Mouse (Mus musculus): ENCODE measurements around the gene Akap13. TPM values are rescaled to one million over a fixed set of nuclear protein-coding genes. Genes with fewer than 3 reads are reported as not detected.

Gene Akap13
- polyA plus RNA-seq, 1 experiment from 2014 or later: 69.8 TPM

- Histone ChIP-seq H3K9me3 (ENCODE audit: control insufficient read depth, low read length) (no peaks in the 10 kb centered on the region), H3K27ac (ENCODE audit: low read depth, low read length) (peak overlapping the region; percentile 31; the same call in 1 of the 2 replicates), H3K4me2 (replicated peaks; ENCODE audit: low read depth, low read length) (peak overlapping the region; percentile 38; the same call in 1 of the 2 replicates), H3K4me3 (ENCODE audit: low read length) (no peak overlapping the region), H3K36me3 (ENCODE audit: control insufficient read depth, insufficient read depth, low read length) (no peaks in the 10 kb centered on the region), H3K4me1 (ENCODE audit: control insufficient read depth, insufficient read depth, low read length) (peaks cover 25% of the 10 kb centered on the region), H3K27me3 (ENCODE audit: control insufficient read depth, insufficient read depth, low read length) (no peaks in the 10 kb centered on the region), H3K9ac (ENCODE audit: low read depth, low read length) (no peak overlapping the region)
- 38% methylated on average over 9 of the region's 9 CpGs for WGBS
- peak; percentile 43; the same call in 1 of the 2 replicates for ATAC-seq (ENCODE audit: low FRiP score, low TSS enrichment)
Measured at GRCm38 (mm10) chr7:75641415-75642177, 186.3 kb downstream of the Akap13 start.

- Histone ChIP-seq H3K27me3 (ENCODE audit: control insufficient read depth, insufficient read depth, low read length) (no peaks in the 10 kb centered on the region), H3K4me2 (replicated peaks; ENCODE audit: low read depth, low read length) (peak overlapping the region; percentile 38), H3K36me3 (ENCODE audit: control insufficient read depth, insufficient read depth, low read length) (no peaks in the 10 kb centered on the region), H3K27ac (ENCODE audit: low read depth, low read length) (peak overlapping the region; percentile 32), H3K9ac (ENCODE audit: low read depth, low read length) (no peak overlapping the region), H3K4me3 (ENCODE audit: low read length) (peak overlapping the region; percentile 18; the same call in 1 of the 2 replicates), H3K9me3 (ENCODE audit: control insufficient read depth, low read length) (no peaks in the 10 kb centered on the region), H3K4me1 (ENCODE audit: control insufficient read depth, insufficient read depth, low read length) (peaks cover 25% of the 10 kb centered on the region)
- 3% methylated on average over 9 of the region's 9 CpGs for WGBS
- peak; percentile 93 for ATAC-seq (ENCODE audit: low FRiP score, low TSS enrichment)
Measured at GRCm38 (mm10) chr7:75642178-75642777, 186.9 kb downstream of the Akap13 start.

- no peaks in the 10 kb centered on the region for H3K27me3 ChIP-seq (ENCODE audit: control insufficient read depth, insufficient read depth, low read length)
- peaks cover 25% of the 10 kb centered on the region for H3K4me1 ChIP-seq (ENCODE audit: control insufficient read depth, insufficient read depth, low read length)
- peak overlapping the region; percentile 38 for H3K4me2 ChIP-seq (replicated peaks; ENCODE audit: low read depth, low read length)
- H3K9ac ChIP-seq (ENCODE audit: low read depth, low read length): peak overlapping the region; percentile 31; the same call in 1 of the 2 replicates
- H3K27ac ChIP-seq (ENCODE audit: low read depth, low read length): peak overlapping the region; percentile 32; the same call in 1 of the 2 replicates
- ATAC-seq (ENCODE audit: low FRiP score, low TSS enrichment): 0 out of 2 replicates have a peak, but pooled peaks have one; percentile 8
- H3K36me3 ChIP-seq (ENCODE audit: control insufficient read depth, insufficient read depth, low read length): no peaks in the 10 kb centered on the region
- no peaks in the 10 kb centered on the region for H3K9me3 ChIP-seq (ENCODE audit: control insufficient read depth, low read length)
- 40% methylated on average over 16 of the region's 16 CpGs for WGBS
- H3K4me3 ChIP-seq (ENCODE audit: low read length): peak overlapping the region; percentile 18; the same call in 1 of the 2 replicates
Measured at GRCm38 (mm10) chr7:75642846-75643563, 187.7 kb downstream of the Akap13 start.

GRCm38 (mm10) chr7:75643986-75644385 lies 188.7 kb downstream of the Akap13 start:
- H3K4me2 ChIP-seq (replicated peaks; ENCODE audit: low read depth, low read length): no peak overlapping the region; the same call in 1 of the 2 replicates
- no peaks in the 10 kb centered on the region for H3K9me3 ChIP-seq (ENCODE audit: control insufficient read depth, low read length)
- peak overlapping the region; percentile 6; the same call in 1 of the 2 replicates for H3K4me3 ChIP-seq (ENCODE audit: low read length)
- H3K36me3 ChIP-seq (ENCODE audit: control insufficient read depth, insufficient read depth, low read length): no peaks in the 10 kb centered on the region
- 60% methylated on average over 4 of the region's 4 CpGs for WGBS
- no peak for ATAC-seq (ENCODE audit: low FRiP score, low TSS enrichment)
- peaks cover 25% of the 10 kb centered on the region for H3K4me1 ChIP-seq (ENCODE audit: control insufficient read depth, insufficient read depth, low read length)
- peak overlapping the region; percentile 34; the same call in 1 of the 2 replicates for H3K9ac ChIP-seq (ENCODE audit: low read depth, low read length)
- no peaks in the 10 kb centered on the region for H3K27me3 ChIP-seq (ENCODE audit: control insufficient read depth, insufficient read depth, low read length)
- peak overlapping the region; percentile 30; the same call in 1 of the 2 replicates for H3K27ac ChIP-seq (ENCODE audit: low read depth, low read length)

- 64% methylated on average over 2 of the region's 2 CpGs for WGBS
- no peak overlapping the region for H3K9ac ChIP-seq (ENCODE audit: low read depth, low read length)
- no peak overlapping the region for H3K4me2 ChIP-seq (replicated peaks; ENCODE audit: low read depth, low read length)
- no peak overlapping the region for H3K27ac ChIP-seq (ENCODE audit: low read depth, low read length)
- no peaks in the 10 kb centered on the region for H3K9me3 ChIP-seq (ENCODE audit: control insufficient read depth, low read length)
- H3K36me3 ChIP-seq (ENCODE audit: control insufficient read depth, insufficient read depth, low read length): no peaks in the 10 kb centered on the region
- H3K4me3 ChIP-seq (ENCODE audit: low read length): no peak overlapping the region
- no peak for ATAC-seq (ENCODE audit: low FRiP score, low TSS enrichment)
- peaks cover 25% of the 10 kb centered on the region for H3K4me1 ChIP-seq (ENCODE audit: control insufficient read depth, insufficient read depth, low read length)
- no peaks in the 10 kb centered on the region for H3K27me3 ChIP-seq (ENCODE audit: control insufficient read depth, insufficient read depth, low read length)
Measured at GRCm38 (mm10) chr7:75644585-75644984, 189.3 kb downstream of the Akap13 start.

GRCm38 (mm10) chr7:75645156-75645933 lies 190.0 kb downstream of the Akap13 start:
- no peak overlapping the region for H3K9ac ChIP-seq (ENCODE audit: low read depth, low read length)
- no peak overlapping the region for H3K4me2 ChIP-seq (replicated peaks; ENCODE audit: low read depth, low read length)
- H3K36me3 ChIP-seq (ENCODE audit: control insufficient read depth, insufficient read depth, low read length): peaks cover under 1% of the 10 kb centered on the region; the same call in 1 of the 2 replicates
- no peaks in the 10 kb centered on the region for H3K9me3 ChIP-seq (ENCODE audit: control insufficient read depth, low read length)
- WGBS: 76% methylated on average over 5 of the region's 5 CpGs
- H3K27ac ChIP-seq (ENCODE audit: low read depth, low read length): no peak overlapping the region
- H3K4me3 ChIP-seq (ENCODE audit: low read length): no peak overlapping the region
- ATAC-seq (ENCODE audit: low FRiP score, low TSS enrichment): no peak
- peaks cover 23% of the 10 kb centered on the region for H3K4me1 ChIP-seq (ENCODE audit: control insufficient read depth, insufficient read depth, low read length)
- no peaks in the 10 kb centered on the region for H3K27me3 ChIP-seq (ENCODE audit: control insufficient read depth, insufficient read depth, low read length)

- Histone ChIP-seq H3K4me2 (replicated peaks; ENCODE audit: low read depth, low read length) (no peak overlapping the region), H3K36me3 (ENCODE audit: control insufficient read depth, insufficient read depth, low read length) (peaks cover 3% of the 10 kb centered on the region; the same call in 1 of the 2 replicates), H3K9me3 (ENCODE audit: control insufficient read depth, low read length) (no peaks in the 10 kb centered on the region), H3K4me1 (ENCODE audit: control insufficient read depth, insufficient read depth, low read length) (peaks cover 3% of the 10 kb centered on the region; the same call in 1 of the 2 replicates), H3K9ac (ENCODE audit: low read depth, low read length) (no peak overlapping the region), H3K27ac (ENCODE audit: low read depth, low read length) (no peak overlapping the region), H3K4me3 (ENCODE audit: low read length) (no peak overlapping the region), H3K27me3 (ENCODE audit: control insufficient read depth, insufficient read depth, low read length) (no peaks in the 10 kb centered on the region)
- ATAC-seq (ENCODE audit: low FRiP score, low TSS enrichment): no peak
- WGBS: 87% methylated on average over 3 of the region's 3 CpGs
Measured at GRCm38 (mm10) chr7:75648051-75648450, 192.7 kb downstream of the Akap13 start.

GRCm38 (mm10) chr7:75648961-75649360 lies 193.6 kb downstream of the Akap13 start:
- Histone ChIP-seq H3K9me3 (ENCODE audit: control insufficient read depth, low read length) (no peaks in the 10 kb centered on the region), H3K27me3 (ENCODE audit: control insufficient read depth, insufficient read depth, low read length) (no peaks in the 10 kb centered on the region), H3K36me3 (ENCODE audit: control insufficient read depth, insufficient read depth, low read length) (peaks cover 3% of the 10 kb centered on the region; the same call in 1 of the 2 replicates), H3K4me2 (replicated peaks; ENCODE audit: low read depth, low read length) (no peak overlapping the region), H3K9ac (ENCODE audit: low read depth, low read length) (no peak overlapping the region), H3K4me1 (ENCODE audit: control insufficient read depth, insufficient read depth, low read length) (no peaks in the 10 kb centered on the region), H3K4me3 (ENCODE audit: low read length) (no peak overlapping the region), H3K27ac (ENCODE audit: low read depth, low read length) (no peak overlapping the region)
- 84% methylated on average over 4 of the region's 4 CpGs for WGBS
- no peak for ATAC-seq (ENCODE audit: low FRiP score, low TSS enrichment)
